Mouse (Mus musculus): ENCODE measurements at regions not wholly inside any gene's neighbourhood (a gene's known extent, or its start where the extent isn't known, plus 50 kb on each side); places are given as distances from the start of the nearest gene placed in this dataset.
A peak's percentile ranks its signal among the peaks of the same experiment; 100 is the strongest.

DNA sequence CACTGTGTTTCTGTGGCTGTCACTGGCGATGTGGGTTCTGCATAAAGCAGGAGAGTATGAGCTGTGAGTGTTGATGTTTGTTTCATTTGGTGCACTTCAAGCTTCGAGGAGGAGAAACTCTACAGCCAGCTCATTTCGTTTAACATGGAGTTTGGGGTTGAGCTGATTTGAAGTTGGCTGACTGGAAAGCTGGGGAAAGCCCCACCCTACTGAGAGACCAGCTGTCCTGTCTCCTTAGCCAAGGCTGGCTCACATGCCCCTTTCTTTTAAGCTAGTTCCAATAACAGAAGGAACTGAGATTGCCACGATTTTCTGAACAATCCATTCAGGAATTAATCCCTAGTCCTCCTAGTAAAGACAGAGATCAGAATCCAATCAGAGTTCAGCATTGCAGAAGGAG is 157.6 kb upstream of the Cox10 start:
- DNase-seq (ENCODE audit: low read depth in 2 of 2, low spot score in 2 of 2): no peak

DNA sequence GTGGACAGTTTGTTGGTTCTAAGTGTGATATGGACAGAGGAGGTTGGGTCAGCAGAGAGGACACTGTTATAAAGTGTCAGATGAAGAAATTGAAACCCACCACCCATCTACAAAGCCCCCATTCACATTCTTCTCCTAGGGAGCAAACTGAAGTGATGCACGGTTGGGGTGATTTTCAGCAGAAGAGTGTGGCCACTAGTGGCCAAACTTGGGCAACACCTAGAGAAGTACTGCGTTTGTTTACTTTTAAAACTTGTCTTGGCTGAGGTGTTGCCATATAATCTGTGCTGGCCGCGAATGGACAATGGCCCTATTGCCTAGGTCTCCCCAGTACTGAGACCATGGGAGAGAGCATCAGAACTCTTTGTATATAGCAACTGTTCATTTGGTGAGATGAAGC is 150.8 kb upstream of the Cox10 start:
- DNase-seq (ENCODE audit: low read depth in 2 of 2, low spot score in 2 of 2): no peak

DNA sequence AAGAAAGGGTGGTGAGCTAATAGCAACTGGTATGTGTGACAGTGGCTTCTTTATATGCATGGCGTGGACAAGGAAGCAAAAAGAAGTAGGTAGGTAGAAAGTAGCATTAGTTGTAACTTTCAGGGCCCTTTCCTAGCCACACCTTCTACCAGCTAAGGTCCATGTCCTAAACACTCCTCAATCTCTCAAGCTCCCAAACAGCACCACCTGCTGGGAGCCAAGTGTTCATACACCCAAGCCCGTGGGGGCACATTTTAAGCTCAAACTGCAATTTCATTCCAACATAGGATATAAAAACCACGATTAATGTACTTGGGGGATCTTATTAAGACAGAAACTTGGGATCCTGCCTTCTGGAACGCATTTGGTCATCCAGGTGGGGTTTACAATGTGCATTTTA is 141.6 kb upstream of the Cox10 start:
- no peak for DNase-seq (ENCODE audit: low read depth in 2 of 2, low spot score in 2 of 2)

DNA sequence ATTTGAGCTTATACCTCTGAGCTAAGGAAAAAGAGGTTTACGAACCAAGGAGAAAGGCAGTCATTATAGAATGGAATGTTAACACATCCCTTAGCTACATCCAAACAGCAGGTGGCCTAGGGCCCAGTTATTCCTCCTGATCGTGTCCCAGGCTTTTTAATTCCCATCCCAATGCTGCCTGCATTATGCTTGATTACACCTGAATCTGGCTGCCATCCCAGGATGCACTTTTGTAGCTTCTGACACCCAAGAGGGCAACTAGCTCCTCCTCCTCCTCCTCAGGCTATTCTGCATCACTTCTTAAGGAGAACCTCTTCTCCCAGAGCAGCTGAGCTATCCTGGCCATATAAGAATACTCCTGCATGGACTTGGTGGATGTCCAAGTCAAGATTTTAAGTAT is 137.9 kb upstream of the Cox10 start:
- DNase-seq (ENCODE audit: low read depth in 2 of 2, low spot score in 2 of 2): no peak

DNA sequence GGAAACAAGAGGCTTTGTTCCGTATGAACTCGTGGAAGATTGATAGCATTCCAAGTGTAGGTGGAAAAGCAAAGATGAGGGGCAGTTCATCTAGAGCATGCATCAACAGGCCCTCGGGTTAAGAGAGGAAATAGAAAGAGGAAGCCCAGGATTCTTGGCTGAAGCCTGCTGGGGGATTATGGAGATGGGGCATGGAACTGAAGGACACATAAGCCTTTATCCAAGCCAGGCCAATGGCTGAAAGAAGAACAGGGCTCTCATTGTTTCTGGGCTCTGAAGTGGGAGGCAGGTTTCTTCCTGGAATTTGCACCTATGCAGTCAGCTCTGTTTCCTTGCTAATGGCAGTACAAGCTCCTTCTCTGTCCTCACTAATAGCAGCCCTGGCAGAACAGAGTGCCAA is 131.6 kb upstream of the Cox10 start:
- DNase-seq (ENCODE audit: low read depth in 2 of 2, low spot score in 2 of 2): no peak

DNA sequence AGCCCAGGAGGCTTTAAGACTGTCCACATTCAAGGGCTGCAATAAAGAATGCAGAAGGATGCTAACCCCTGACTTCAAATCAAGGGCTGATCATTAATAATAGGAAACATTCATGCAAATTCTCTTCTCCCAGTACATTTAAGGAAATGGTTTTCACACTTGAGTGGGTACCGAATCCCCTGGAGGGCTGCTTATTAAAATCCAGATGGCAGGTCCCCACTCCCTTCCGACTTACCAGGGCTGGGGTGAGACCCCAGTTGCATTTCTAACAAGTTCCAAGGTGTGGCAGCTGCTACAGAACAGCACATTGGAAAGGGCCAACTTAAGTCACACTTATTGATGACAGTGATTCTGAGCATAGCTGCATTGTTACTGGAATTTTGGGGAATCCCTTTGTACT is 129.0 kb upstream of the Cox10 start:
- no peak for DNase-seq (ENCODE audit: low read depth in 2 of 2, low spot score in 2 of 2)

DNA sequence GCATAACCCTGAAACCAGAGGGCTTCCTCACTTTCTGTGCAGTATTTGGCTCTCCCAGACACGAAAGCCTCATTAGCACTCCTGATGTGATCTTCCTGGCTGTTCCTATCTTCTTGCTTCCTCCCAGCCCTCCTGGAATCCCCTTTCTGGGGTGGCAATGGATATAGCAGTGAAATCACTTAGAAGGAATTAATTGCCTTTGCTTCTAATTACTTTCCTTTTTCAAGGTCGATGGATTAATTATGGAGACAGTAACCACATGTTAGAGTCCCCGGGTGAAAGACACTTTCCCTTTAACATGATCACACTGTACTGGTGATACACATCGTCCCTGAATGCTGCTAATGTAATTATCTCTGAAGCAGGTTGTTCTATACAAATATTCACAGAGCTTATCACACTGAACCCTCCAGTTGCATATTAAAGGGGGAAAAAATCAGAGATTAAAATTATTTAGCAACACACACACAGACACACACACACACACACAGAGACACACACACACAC is 128.1 kb upstream of the Cox10 start:
- no peak for DNase-seq (ENCODE audit: low read depth in 2 of 2, low spot score in 2 of 2)

DNA sequence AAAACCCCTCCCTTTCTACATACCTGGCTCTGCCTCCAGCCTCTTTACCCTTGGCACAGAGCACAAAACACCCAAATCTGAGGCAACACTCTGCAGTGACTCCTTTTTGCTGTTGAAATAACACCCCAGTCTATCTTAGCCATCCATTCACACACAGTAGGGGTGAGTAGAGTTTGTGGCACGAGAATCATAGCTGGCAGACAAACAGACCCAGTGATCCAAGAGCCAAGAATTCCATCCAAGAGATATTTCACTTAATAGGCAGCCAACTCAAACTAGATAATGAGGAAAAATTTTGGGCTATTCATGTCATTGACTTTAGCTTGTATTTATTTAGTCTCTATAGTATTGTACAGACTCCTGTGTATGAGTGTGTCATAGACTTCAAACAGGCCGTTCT is 126.9 kb upstream of the Cox10 start:
- DNase-seq (ENCODE audit: low read depth in 2 of 2, low spot score in 2 of 2): no peak

DNA sequence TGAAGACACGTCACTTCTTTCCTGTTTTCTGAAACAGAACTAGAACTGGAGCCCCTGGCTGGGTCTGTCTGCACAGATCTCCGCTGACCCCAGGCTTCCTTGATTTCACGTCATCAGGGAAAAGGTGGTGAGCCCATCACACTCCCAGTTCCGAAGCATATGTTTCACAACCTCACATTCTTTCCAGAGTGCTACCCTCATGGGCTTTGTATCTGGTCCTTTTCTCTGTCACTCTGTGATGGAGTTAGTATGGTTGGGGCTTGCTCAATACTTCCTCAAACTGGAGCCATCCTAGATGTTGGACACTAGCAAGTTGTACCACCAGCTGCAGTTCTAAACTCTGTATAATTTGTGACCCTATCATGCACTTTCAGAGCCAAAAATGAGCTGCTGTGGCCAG is 125.8 kb upstream of the Cox10 start:
- DNase-seq (ENCODE audit: low read depth in 2 of 2, low spot score in 2 of 2): no peak

DNA sequence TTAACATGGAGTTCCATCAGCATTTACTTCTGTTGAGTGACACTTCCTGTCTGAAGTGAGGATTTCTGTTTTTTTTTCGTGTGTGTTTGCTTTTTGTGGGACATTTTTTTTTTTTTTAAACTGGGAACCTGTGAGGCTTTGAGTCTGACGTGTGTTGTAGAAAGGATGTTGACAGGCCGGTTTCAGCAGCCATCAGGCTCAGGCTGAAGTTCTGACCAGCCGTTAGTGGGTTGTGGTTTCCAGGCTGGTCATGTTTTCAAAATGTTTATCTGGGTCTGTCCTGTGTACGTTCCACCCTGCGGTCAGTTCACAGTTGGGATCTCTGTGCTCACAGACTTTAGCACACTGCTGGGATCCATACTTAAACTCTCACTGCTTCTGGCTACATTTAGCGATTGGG is 125.0 kb upstream of the Cox10 start:
- no peak for DNase-seq (ENCODE audit: low read depth in 2 of 2, low spot score in 2 of 2)

DNA sequence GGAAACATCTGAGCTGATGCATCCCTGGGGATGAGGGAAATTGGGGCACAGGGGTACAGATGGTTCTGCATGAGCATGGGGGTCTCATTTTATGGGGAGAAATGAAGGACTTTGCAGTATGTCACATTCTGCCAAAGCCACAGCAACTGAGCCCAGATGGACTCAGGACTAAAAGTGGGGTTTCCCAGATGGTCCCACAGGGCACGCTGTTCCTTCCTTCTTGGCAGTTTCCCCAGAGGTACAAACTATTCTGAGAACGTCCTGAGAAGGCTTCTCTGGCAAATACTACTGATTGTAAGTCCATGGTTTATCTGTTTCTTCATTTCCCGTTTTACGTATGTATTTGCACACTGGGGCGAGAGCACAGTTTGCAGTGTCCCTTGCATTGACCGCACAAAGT is 121.6 kb upstream of the Cox10 start:
- DNase-seq (ENCODE audit: low read depth in 2 of 2, low spot score in 2 of 2): no peak

DNA sequence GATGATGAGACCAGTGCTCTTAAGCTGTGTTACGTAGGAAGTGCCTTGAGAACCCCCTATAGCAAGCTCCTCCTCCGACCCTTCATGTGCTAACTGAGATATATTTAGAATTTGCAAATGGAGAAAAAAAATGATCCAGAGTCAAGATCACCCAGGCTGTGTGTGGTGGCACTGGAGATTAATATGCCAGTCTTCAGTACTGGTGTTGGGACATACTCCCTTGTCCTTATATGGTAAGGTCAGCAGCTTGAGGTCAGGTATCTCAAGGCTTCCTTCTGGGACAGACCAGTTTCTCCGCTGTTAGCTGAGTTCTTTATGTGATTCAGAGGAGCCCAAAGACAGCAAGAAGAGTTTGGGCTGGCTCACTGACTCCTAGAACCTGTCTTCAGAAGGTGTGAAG is 116.0 kb upstream of the Cox10 start:
- no peak for DNase-seq (ENCODE audit: low read depth in 2 of 2, low spot score in 2 of 2)

DNA sequence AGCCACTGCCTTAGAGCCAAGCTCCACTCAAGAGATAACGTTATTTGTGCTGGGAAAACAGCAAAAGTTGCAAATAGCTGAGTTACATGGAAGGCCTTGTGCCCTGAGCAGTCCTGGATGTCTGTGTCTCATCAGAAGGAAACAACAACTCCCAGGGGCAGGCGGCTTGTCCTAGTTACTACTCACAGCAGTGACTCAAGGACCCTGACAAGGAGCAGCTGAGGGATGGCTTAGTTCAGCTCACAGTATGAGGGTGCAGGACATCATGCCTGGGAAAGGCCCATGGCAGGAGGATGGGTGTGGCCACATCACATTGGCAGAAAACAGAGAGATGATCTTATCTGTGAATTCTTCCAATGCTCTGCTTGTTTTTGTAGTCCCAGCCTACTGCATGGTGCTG is 109.4 kb upstream of the Cox10 start:
- DNase-seq (ENCODE audit: low read depth in 2 of 2, low spot score in 2 of 2): no peak

DNA sequence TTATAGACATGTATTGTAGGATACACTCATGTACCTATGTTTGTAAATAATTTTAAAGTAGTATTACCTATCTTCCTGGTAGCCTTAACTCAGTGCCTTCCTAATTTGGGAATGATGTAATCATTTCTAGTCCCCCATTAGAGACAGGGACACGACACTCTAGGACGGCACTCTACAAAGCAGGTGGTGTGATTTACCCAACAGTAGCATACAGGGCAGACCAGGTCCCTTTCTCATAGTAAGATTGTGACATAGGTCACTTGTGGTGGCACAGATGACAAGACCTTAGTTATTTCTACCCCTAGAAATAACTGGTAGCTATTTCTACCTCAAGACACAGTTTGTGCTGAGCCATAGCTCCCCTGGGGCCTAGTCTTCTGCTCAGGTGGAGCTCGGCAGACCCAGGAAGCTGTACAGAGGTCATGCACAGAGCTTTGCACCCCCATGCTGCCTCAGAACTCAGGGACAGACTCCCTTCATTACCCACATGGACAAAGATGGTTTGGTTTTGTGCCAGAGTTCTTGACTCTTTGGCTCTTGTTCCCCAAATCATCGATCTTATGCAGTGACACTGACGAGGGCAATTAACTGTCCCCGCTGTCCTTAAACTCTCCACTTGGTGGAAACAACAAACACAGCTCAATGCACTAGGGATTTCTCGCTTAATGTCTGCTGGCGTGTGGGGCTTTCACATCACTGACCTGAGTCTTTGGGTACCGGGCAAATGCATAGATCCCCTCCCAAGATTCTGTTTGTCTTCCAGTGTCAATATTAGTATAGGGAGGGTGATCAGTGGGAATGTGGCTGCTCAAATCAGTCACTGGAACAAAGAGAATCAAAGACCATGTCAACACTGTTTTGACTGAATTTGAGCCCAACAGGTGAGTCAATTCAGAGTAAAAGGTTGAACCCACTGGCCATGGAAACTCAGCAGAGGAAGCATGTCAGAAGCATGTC is 108.5 kb upstream of the Cox10 start:
- DNase-seq (ENCODE audit: low read depth in 2 of 2, low spot score in 2 of 2): no peak

DNA sequence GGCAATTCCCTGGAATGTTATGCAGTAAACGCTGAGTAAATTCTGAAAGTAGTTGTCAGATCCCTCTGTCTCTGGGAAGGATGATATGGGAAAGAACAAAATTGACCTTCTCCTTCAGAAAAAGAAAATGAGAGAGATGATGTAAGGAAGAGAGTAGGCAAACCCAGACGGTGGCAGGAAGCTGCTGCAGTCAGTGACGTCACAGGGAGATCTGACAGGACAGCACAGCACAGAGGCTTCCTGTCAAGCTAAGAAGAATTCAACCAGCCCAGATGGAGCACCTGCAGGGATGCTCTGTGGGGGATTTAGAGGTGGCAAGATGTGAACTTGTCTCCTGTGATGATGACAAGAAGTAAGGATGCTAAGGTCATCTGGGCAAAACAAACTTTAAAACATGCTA is 107.7 kb upstream of the Cox10 start:
- DNase-seq (ENCODE audit: low read depth in 2 of 2, low spot score in 2 of 2): peak; percentile 4 to 20

DNA sequence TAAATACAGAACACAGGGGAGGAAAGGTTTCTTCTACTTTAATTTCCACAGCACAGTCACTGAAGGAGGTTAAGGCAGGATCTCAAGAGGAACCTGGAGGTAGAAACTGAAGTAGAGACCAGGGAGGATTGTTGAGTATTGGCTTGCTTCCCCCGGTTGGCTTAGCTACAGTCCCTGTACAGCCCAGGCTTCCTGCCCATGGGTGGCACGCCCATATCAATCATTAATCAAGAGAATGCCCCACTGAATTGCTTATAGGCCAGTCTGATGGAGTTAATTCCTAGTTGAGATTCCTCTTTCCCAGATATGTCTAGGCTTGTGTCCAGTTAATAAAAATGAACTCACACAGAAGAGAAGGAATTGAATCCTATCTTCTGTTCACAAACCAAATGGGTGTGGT is 107.3 kb upstream of the Cox10 start:
- no peak for DNase-seq (ENCODE audit: low read depth in 2 of 2, low spot score in 2 of 2)

DNA sequence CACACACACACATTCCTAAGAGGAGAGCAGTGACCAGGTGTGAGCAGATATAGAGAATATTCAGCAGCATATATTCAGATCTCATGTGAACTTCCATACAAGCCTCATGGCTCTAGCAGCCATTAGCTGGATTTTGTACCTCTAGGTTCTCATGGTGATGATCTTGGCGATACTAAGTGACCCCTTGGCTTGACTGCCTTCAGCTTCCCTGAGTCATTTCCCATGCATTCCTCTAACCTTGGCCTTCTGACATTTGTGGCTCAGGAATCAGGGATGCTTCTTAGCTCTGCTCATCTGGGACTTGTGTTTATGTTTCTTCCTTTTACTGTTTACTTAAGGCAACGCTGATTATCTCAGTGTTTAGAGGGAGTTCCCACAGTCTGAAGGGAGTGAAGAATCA is 100.8 kb upstream of the Cox10 start:
- no peak for DNase-seq (ENCODE audit: low read depth in 2 of 2, low spot score in 2 of 2)

DNA sequence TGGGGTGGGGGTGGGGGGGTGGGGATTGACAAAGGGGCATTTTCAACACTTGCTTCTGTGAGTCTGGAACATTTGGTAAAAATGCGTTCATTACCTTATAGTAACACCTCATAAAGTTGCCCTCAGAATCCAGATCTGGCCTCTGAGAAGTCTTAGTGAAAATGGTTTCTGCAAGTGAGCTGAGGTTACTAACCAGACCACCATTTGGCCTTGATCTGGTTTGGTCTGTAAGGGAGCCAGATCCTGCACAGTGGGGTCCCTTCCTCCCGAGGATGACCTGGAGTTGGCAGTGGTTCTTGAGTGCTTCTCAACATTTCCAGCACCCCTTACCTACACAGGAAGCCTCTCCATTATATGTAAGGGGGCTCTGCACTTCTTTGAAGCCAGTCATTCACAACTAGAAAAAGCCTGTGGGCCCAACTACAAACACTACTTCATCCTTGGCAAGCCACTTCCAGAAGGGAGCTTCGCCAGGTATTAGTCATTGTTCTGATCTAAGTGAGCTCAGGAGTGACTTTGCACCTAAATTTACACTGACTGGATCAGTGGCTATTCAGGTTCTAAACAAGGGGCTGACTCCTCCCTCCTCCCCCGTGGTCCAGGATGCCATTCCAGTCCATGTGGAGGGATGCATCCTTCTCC is 94.3 kb upstream of the Cox10 start:
- DNase-seq (ENCODE audit: low read depth in 2 of 2, low spot score in 2 of 2): no peak

DNA sequence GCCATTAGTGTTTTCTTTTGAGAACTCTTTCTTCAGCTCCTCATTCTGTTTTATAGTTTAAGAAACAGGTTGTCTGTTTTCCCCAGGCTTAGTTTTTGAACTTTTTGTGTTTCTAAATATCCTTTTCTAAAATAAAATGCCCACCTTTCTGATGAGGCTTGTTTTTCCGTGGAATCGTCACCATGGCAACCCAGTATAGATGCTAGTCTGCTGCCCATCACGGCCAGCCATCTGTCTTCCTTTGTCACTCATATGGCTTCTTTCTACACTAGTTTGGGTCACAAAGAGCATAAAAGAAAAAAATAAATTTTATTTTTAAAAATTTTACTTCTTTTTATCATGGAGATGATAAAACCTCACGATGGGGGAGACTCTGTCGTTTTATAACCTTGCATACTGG is 93.7 kb upstream of the Cox10 start:
- DNase-seq (ENCODE audit: low read depth in 2 of 2, low spot score in 2 of 2): no peak

DNA sequence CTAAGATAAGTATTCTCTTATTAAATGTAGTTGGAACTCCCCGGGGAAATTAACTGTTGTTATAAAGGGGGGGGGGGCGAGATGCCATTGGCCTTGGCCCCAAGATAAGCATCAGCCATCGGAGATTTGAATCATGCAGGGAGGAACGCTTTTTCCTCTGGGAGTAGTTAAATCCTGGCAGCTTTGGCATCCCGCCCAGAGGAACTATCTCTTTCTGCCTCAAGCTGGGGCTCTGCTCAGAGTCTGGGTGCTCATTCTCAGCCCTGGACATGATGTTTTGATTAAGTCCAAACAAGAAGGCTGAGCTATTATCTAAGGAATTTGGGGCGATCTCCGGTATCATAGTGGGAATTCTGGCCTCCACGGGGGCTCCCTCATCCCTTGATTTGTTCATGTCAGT is 89.4 kb upstream of the Cox10 start:
- no peak for DNase-seq (ENCODE audit: low read depth in 2 of 2, low spot score in 2 of 2)

DNA sequence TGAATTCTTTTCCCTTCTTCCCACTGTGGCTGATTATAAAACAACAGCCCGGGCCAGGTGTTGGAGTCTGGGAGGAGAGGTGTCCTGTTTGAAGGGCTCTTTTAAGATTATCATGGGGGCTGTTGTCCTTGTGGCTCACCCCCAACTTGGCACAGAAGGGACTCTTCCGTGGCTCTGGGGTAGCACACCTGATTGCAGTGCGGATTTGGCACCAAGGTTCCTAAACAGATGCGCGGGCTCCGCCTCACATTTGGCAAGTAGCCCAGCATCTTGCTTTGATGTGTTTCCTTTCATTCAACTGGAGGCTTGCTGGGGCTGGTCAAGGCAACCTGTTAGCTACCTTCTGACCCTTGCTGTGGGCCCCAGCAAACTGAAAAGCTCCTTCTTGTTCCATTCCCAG is 85.5 kb upstream of the Cox10 start:
- no peak for DNase-seq (ENCODE audit: low read depth in 2 of 2, low spot score in 2 of 2)

DNA sequence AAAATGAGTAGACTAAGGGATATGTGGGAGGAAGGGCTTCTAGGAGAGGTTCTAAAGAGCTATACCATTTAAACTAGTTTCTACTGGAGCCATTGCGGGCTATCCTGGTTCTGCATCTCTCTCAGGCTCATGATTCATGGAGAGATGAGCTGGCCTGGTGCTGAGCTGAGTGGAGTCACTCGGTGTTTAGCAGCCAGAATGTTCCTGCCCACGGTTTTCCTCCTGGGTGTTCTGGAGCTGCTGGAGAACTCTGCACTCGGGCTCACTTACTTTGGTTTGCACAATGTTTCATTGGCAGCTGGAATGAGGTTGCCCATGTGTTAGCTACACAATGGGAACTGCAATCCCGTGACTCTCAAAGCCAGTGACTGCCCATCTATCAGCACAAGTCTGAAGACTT is 79.0 kb upstream of the Cox10 start:
- DNase-seq (ENCODE audit: low read depth in 2 of 2, low spot score in 2 of 2): no peak

DNA sequence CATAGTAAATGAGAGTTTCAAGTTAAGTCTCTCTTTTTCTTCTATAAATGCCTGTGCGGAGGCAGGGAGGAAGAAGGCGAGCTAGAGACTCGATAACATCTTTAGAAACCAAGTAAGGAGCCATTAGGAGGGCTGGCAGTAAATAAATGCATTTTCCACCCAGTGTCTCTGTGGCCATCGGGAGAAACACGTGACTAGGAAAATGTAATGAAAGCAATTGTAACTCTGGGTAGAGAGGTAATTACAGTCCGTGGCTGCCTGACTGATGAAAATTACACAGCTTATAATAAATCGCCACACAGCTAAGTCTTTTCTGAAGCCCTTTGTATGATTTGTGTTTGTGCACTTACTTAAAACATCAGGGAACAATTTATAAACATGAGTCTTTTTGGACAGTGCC is 77.4 kb upstream of the Cox10 start:
- DNase-seq (ENCODE audit: low read depth in 2 of 2, low spot score in 2 of 2): no peak

All from CD8-positive naive resting alpha-beta T cell, adult 2 months (primary cell).